In the genomic region with DNA sequence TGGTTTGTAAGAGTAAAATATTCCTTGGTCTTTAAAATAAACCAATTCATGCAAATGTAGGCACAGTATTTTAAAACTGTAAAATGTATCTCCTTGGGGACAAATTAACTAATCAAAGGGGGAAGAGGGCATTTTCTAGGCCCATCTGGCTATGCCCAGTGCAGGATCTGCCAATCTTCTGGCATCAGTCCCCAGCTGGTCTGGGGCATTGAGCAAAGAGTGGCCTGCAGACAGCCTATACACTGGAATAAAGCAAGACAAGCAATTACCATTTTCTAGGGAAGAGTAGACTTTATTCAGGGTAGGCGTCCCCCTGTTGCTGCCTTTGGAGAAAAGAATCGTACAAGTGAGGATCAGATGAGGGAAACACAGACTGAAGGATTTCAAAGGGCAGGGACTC, we compare ENCODE assay signal across 25 mouse cellular contexts. TPM values are rescaled to one million over a fixed set of nuclear protein-coding genes. Genes with fewer than 3 reads are reported as not detected.
"Had no signal": no experiment of that assay in that cellular context is flagged by ENCODE, and none has a peak within 500 bp of the region (broad histone marks: within the 10 kb centered on the region; RNA-seq: fewer than 3 reads in every experiment).

No protein-coding gene starts in this region.

- H3K27ac ChIP-seq: kidney, embryonic 15.5 days; limb, embryonic 10.5 days; limb, embryonic 13.5 days; liver, embryonic 12.5 days; liver, embryonic 15.5 days; lung, embryonic 15.5 days; midbrain, embryonic 10.5 days; neural tube, embryonic 12.5 days; neural tube, embryonic 15.5 days; stomach, embryonic 15.5 days had no signal

- H3K4me2 ChIP-seq: kidney, embryonic 15.5 days; limb, embryonic 13.5 days; liver, embryonic 12.5 days; liver, embryonic 15.5 days; lung, embryonic 15.5 days; neural tube, embryonic 12.5 days; neural tube, embryonic 15.5 days; stomach, embryonic 15.5 days had no signal

- ATAC-seq: liver, embryonic 12.5 days had no signal

- H3K27me3 ChIP-seq: kidney, embryonic 15.5 days; liver, embryonic 15.5 days; lung, embryonic 15.5 days; stomach, embryonic 15.5 days had no signal

- H3K4me1 ChIP-seq: kidney, embryonic 15.5 days; liver, embryonic 12.5 days; liver, embryonic 15.5 days; megakaryocyte, embryonic 14.5 days; stomach, embryonic 15.5 days had no signal

- DNase-seq: kidney, adult 8-10 months; kidney, postnatal 10 days; kidney, postnatal 36 days; layer of hippocampus, postnatal 36 days; liver; lung, adult 18-20 months; lung, postnatal 10 days; lung, postnatal 36 days; midbrain, embryonic 14.5 days; right cerebral cortex, adult 18-20 months; right cerebral cortex, postnatal 14 days; spleen, adult 18-20 months; thymus, postnatal 25 days had no signal

- H3K9me3 ChIP-seq: kidney, embryonic 15.5 days; limb, embryonic 10.5 days; limb, embryonic 13.5 days; liver, embryonic 12.5 days; liver, embryonic 15.5 days; lung, embryonic 15.5 days; megakaryocyte, embryonic 14.5 days; midbrain, embryonic 10.5 days; neural tube, embryonic 12.5 days; neural tube, embryonic 15.5 days; stomach, embryonic 15.5 days had no signal

- H3K9ac ChIP-seq: kidney, embryonic 15.5 days; limb, embryonic 13.5 days; liver, embryonic 12.5 days; liver, embryonic 15.5 days; lung, embryonic 15.5 days; neural tube, embryonic 12.5 days; neural tube, embryonic 15.5 days; stomach, embryonic 15.5 days had no signal

- H3K4me3 ChIP-seq: kidney, embryonic 15.5 days; limb, embryonic 10.5 days; limb, embryonic 13.5 days; liver, embryonic 12.5 days; liver, embryonic 15.5 days; lung, embryonic 15.5 days; megakaryocyte, embryonic 14.5 days; midbrain, embryonic 10.5 days; neural tube, embryonic 12.5 days; neural tube, embryonic 15.5 days; stomach, embryonic 15.5 days had no signal

- H3K36me3 ChIP-seq: kidney, embryonic 15.5 days; limb, embryonic 10.5 days; limb, embryonic 13.5 days; liver, embryonic 12.5 days; liver, embryonic 15.5 days; lung, embryonic 15.5 days; midbrain, embryonic 10.5 days; neural tube, embryonic 12.5 days; neural tube, embryonic 15.5 days; stomach, embryonic 15.5 days had no signal

RNA-seq across cellular contexts. Expression of gene Vax1, which starts 40.2 kb away (rescaled TPM):
- polyA plus RNA-seq: kidney, embryonic 15.5 days; limb, embryonic 10.5 days; liver, embryonic 12.5 days; liver, embryonic 15.5 days; lung, embryonic 15.5 days; midbrain, embryonic 14.5 days; neural tube, embryonic 12.5 days; neural tube, embryonic 15.5 days; stomach, embryonic 15.5 days; thymus, postnatal 0 days had no signal
